Mouse (Mus musculus) embryonic facial prominence, embryonic 11.5 days (tissue): ENCODE measurements around the gene Ndufs7. TPM values are rescaled to one million over a fixed set of nuclear protein-coding genes. Genes with fewer than 3 reads are reported as not detected.

ENCODE experiments used
- ATAC-seq: fragments of 200-750 bp; cut with Nextera tagmentation; replicated peaks from 2 replicates; pipeline ENCODE4 v1.8.0; 2017; ENCODE audit warnings: low read depth; ENCODE audit not compliant: insufficient number of reproducible peaks, low FRiP score, low TSS enrichment
- DNase-seq: peaks from one replicate; pipeline ENCODE4 v3.0.0-alpha.2; 2015; ENCODE audit warnings: low spot score
- H3K27ac ChIP-seq: fragments of 300-500 bp; sonication (generic); replicated peaks from 2 replicates; pipeline ENCODE4 v1.5.1; 2014; ENCODE audit warnings: mild to moderate bottlenecking, low read depth, low read length, control low read depth
- H3K27me3 ChIP-seq: fragments of 300-500 bp; sonication (generic); 2 replicates; pipeline ENCODE4 v1.6.1; 2014; ENCODE audit warnings: mild to moderate bottlenecking, low read length, moderate library complexity, mixed read lengths; ENCODE audit not compliant: control insufficient read depth, insufficient read depth
- H3K36me3 ChIP-seq: fragments of 300-500 bp; sonication (generic); replicated peaks from 2 replicates; pipeline ENCODE4 v1.6.1; 2014; ENCODE audit warnings: low read depth, mild to moderate bottlenecking, low read length, moderate library complexity, mixed read lengths; ENCODE audit not compliant: control insufficient read depth, insufficient read depth
- H3K4me1 ChIP-seq: fragments of 300-500 bp; sonication (generic); 2 replicates; pipeline ENCODE4 v1.6.1; 2014; ENCODE audit warnings: low read length, mixed read lengths; ENCODE audit not compliant: control insufficient read depth, insufficient read depth
- H3K4me2 ChIP-seq: fragments of 300-500 bp; sonication (generic); 2 replicates; pipeline ENCODE4 v1.6.1; 2014; ENCODE audit warnings: low read depth, mild to moderate bottlenecking, control low read depth, low read length, moderate library complexity
- H3K4me3 ChIP-seq: fragments of 300-500 bp; sonication (generic); 2 replicates; pipeline ENCODE4 v1.5.1; 2014; ENCODE audit warnings: low read depth, low read length, control low read depth
- H3K9ac ChIP-seq: fragments of 300-500 bp; sonication (generic); replicated peaks from 2 replicates; pipeline ENCODE4 v1.6.1; 2014; ENCODE audit warnings: mild to moderate bottlenecking, control low read depth, low read length
- H3K9me3 ChIP-seq: fragments of 300-500 bp; sonication (generic); replicated peaks from 2 replicates; pipeline ENCODE4 v1.6.1; 2016; ENCODE audit warnings: mild to moderate bottlenecking, low read length, inconsistent platforms, mixed read lengths; ENCODE audit not compliant: control insufficient read depth
- WGBS: fragments of 180-500 bp; shearing (Covaris S2); extraction: QIAGEN DNeasy Blood & Tissue Kit; methylation state at CpG from one replicate; pipeline ENCODE4 v1.1.7; 2014; 5-methylcytosine and 5-hydroxymethylcytosine counted together
- polyA plus RNA-seq: library from polyadenylated mRNA; unstranded; fragments of >200 nt; fragmentation: Nextera tagmentation; extraction: Ambion mirVana; gene quantifications from 2 replicates; pipeline ENCODE4 v1.2.1, GENCODE M21; 2014

Gene Ndufs7
- polyA plus RNA-seq, 1 experiment from 2014 or later, result 221 TPM

DNA sequence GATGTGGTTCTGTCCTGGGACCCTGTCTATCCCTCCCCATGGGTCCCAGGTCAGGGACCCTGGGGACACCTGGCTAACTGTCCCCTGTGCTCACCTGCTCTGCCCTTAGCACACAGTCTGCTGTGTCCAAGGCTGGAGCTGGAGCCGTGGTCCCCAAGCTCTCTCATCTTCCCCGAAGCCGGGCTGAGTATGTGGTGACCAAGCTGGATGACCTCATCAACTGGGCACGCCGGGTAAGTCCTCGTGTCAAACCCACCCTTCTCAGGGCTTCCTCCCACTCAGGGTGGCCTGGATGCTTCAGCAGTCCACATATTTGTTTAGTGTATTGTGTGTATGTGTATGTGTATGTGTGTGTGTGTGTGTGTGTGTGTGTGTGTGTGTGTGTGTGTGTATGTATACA, 4.6 kb downstream of the Ndufs7 start:
- 90% methylated on average over 6 of the region's 6 CpGs for WGBS
- H3K36me3 ChIP-seq, result peaks cover 9% of the 10 kb centered on the region
- ATAC-seq, result no peak

DNA sequence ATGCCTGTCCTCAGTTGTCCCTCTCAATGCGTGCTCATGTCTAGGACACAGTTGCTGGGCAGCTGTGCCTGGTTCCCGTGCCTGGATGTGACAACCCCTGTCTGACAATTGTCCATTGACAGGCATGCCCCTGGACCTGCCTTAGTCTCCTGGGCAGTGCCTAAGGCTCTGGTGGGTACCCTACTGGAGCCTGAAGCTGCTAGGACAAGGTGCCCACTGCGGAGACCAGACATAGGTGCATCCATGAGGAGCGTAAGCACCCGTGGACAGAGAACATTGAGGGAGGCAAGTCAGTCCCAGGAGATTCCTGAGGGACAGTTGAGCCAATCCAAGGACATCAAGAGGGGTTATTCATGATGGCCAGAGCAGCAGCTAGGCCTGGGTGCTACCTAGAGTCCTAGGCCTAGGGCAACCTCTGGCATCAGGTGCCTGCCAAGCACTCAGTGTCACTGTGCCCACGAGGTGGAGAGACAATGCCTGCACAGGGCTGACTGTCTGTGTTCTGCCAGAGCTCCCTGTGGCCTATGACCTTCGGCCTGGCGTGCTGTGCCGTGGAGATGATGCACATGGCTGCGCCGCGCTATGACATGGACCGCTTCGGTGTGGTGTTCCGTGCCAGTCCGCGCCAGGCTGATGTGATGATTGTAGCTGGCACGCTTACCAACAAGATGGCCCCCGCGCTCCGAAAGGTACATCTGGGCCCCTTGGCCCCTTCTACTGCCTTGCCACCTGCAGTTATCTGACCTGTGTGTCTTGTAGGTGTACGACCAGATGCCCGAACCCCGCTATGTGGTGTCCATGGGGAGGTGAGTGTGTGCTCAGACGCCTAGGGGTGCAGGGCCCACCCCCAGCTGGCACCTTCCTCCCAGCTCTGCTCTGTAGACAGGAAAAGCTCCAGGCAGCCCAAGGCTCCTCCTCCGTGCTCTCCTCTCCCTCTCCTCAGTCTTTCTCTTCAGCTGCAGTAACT, 5.7 kb downstream of the Ndufs7 start:
- H3K9ac ChIP-seq, result no peak overlapping the region
- WGBS, result 92% methylated on average over 26 of the region's 26 CpGs
- no peaks in the 10 kb centered on the region for H3K9me3 ChIP-seq
- H3K36me3 ChIP-seq, result peaks cover 11% of the 10 kb centered on the region
- no peak overlapping the region for H3K4me3 ChIP-seq
- H3K4me1 ChIP-seq, result peaks cover under 1% of the 10 kb centered on the region
- H3K27me3 ChIP-seq, result no peaks in the 10 kb centered on the region
- no peak overlapping the region for H3K27ac ChIP-seq
- H3K4me2 ChIP-seq, result no peak overlapping the region
- DNase-seq (no peak), ATAC-seq (no peak)

More for the DNA sequence above, 4.6 kb downstream of the Ndufs7 start:
- DNase-seq, result no peak
- Histone ChIP-seq H3K4me2 (no peak overlapping the region), H3K9me3 (no peaks in the 10 kb centered on the region), H3K27me3 (no peaks in the 10 kb centered on the region), H3K4me3 (no peak overlapping the region), H3K27ac (no peak overlapping the region), H3K4me1 (no peaks in the 10 kb centered on the region; the same call in 1 of the 2 replicates), H3K9ac (no peak overlapping the region)

DNA sequence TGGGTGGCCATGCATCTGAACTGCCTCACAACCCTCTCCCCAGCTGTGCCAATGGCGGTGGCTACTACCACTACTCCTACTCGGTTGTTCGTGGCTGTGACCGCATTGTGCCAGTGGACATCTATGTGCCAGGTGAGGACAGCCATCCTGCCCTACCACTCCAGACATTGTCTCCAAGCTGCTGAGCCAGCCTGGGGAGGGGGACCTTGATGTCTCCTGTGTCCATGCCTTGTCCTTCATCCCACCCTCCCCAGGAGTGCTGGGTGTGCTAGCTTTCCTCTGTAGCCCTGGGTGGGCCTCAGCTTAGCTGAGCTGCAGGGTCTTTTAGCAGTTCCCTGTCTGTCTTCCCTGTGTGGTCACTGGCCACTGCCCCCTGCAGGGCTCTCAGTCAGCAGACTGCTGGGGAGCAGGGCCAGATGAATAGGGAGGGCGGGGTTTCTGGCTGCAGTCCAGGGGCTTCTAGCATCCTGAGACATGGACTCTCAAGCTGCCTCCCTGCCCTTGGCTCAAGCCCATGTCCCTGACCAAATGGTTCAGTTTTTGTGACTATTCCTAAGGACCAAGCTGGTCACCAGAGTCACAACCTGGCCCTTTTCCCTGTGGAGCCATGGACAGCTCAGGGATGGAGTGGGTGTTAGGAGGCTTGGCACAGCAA, 7.1 kb downstream of the Ndufs7 start:
- no peak overlapping the region for H3K4me2 ChIP-seq
- H3K9me3 ChIP-seq, result no peaks in the 10 kb centered on the region
- H3K9ac ChIP-seq, result no peak overlapping the region
- DNase-seq, result no peak
- no peaks in the 10 kb centered on the region for H3K27me3 ChIP-seq
- WGBS, result 84% methylated on average over 5 of the region's 5 CpGs
- ATAC-seq, result no peak
- H3K4me3 ChIP-seq, result no peak overlapping the region
- H3K4me1 ChIP-seq, result peaks cover 9% of the 10 kb centered on the region
- H3K27ac ChIP-seq, result no peak overlapping the region
- H3K36me3 ChIP-seq, result peaks cover 11% of the 10 kb centered on the region

DNA sequence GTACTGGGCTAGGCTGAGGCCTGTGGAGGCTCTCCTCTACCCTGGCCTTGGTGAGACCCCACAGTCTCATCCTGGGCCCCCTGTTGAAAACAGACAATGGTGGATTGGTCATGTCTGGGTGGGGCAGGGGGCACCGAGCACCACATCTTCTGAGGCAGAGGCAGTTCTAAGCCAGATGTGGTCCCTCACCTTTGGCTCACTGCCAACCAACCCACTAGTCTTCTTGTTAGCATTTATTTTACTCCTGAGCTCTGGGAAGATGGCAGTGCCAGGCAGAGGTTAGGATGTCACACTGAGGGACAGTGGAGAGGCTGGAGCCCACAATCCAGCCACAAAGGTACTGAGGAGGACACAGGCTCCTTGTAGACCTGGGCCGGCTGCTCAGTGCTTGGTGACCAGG, 9.0 kb downstream of the Ndufs7 start:
- no peak overlapping the region for H3K27ac ChIP-seq
- H3K36me3 ChIP-seq, result peaks cover 11% of the 10 kb centered on the region
- WGBS, result 81% methylated on average over 2 of the region's 2 CpGs
- DNase-seq (no peak), ATAC-seq (no peak)
- H3K27me3 ChIP-seq, result no peaks in the 10 kb centered on the region
- no peak overlapping the region for H3K9ac ChIP-seq
- no peak overlapping the region for H3K4me2 ChIP-seq
- peaks cover 9% of the 10 kb centered on the region for H3K4me1 ChIP-seq
- H3K9me3 ChIP-seq, result no peaks in the 10 kb centered on the region
- H3K4me3 ChIP-seq, result no peak overlapping the region

DNA sequence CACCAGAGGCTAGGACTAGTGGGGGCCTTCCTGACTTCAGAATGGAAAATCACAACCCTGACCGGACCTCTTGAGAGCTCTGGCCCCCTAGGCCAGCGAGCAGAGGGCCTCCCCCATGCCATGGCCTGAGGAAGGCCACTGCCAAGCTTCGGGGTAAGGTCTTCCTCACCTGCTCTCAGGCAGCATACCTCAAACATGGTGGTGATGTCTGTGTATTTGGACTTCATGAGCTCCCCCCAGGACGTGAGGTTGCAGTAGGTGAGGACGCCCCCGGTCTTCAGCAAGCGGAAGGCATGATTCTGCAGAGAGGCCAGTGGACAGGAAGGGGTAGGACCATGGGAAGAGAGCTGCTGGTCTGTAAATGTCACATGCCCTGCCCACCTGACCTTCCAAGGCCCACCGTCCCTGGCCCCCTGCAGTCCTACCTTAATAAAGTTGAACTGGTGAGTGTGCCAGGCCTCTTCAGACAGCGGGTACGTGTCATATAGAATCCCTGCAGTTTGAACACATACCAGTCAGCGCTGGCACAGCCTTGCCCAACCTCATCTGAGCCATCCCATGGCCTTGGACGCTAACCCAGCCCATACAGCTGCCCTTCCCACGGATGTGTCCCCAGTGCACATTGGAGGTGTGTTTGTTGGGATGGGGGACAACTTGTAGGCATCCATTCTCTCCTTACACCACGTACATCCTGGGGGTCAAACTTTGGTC, 10.0 kb downstream of the Ndufs7 start:
- no peak for DNase-seq
- Histone ChIP-seq H3K36me3 (peaks cover 11% of the 10 kb centered on the region), H3K4me1 (peaks cover 9% of the 10 kb centered on the region), H3K9me3 (no peaks in the 10 kb centered on the region), H3K9ac (no peak overlapping the region), H3K4me3 (no peak overlapping the region; the same call in 1 of the 2 replicates), H3K4me2 (no peak overlapping the region), H3K27ac (no peak overlapping the region), H3K27me3 (no peaks in the 10 kb centered on the region)
- WGBS, result 87% methylated on average over 14 of the region's 14 CpGs
- ATAC-seq, result no peak

DNA sequence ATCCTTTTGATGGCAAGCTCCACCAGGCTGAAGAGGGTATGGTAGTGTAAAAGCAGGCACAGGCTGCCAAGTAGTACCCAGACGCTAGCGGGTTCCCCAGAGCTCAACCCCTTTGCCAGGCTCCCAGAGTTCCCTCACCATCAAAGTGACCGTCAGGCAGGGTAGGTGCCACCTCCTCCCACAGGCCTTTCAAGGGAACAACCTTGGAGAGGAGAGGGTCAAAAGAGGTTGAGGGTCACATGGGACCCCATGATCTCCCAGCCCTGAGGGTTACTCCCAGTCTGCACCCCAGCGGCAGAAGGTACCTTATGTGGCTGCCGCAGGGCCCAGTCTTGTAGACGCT, 10.5 kb downstream of the Ndufs7 start:
- no peak overlapping the region for H3K27ac ChIP-seq
- no peaks in the 10 kb centered on the region for H3K9me3 ChIP-seq
- DNase-seq, result no peak
- no peak overlapping the region for H3K9ac ChIP-seq
- no peak overlapping the region; the same call in none of the 2 replicates for H3K4me3 ChIP-seq
- WGBS, result 79% methylated on average over 6 of the region's 6 CpGs
- H3K4me1 ChIP-seq, result peaks cover 9% of the 10 kb centered on the region
- H3K36me3 ChIP-seq, result peaks cover 11% of the 10 kb centered on the region
- H3K4me2 ChIP-seq, result peak overlapping the region; percentile 90
- no peak for ATAC-seq
- H3K27me3 ChIP-seq, result no peaks in the 10 kb centered on the region

DNA sequence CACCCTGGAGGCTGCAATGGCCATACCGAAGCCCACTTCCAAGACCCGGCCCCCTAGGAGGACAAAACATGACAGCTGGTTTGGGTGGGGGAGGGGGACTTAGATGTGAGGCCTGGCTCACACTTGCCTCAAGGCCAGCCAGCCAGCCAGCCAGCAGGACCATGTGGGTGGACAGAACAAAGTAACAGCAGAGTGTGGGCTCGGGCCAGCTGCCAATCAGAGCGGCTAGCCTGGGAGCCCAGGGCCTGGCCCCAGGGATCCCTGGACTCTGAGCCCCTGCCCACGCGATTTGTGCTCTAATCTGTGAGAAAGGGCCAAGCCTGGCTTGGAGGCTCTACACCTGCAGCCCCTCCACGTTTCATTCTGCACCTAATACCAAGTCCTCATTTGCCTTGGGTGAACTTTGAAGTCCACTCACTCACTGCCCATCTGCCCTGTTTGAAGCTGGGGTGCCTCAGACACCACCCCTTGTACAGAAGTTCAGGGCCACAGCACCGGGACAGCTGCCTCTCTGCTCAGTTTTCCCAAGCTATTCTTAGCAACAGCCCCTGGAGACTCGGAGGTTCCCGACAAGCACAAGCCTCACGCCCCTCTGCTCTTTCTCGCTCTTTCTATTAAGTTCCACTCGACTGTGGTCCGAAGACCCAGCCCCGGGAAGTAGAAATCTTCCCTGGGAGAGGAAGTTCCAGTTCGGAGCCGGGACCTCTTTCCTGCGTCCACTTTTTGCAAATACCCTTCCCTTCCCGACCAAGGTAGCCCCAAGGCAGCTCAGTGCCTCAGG, 11.1 kb downstream of the Ndufs7 start:
- Histone ChIP-seq H3K27ac (peak overlapping the region; percentile 91), H3K36me3 (peaks cover 9% of the 10 kb centered on the region), H3K4me3 (peak overlapping the region; percentile 44), H3K4me1 (peaks cover 9% of the 10 kb centered on the region), H3K9me3 (no peaks in the 10 kb centered on the region), H3K4me2 (peak overlapping the region; percentile 90), H3K9ac (peak overlapping the region; percentile 69), H3K27me3 (no peaks in the 10 kb centered on the region)
- WGBS, result 9% methylated on average over 19 of the region's 19 CpGs
- peak; percentile 48 for DNase-seq
- no peak for ATAC-seq
